Mouse (Mus musculus): Measurements from ENCODE around the gene Slc24a3. TPM values are rescaled to one million over a fixed set of nuclear protein-coding genes. Genes with fewer than 3 reads are reported as not detected.

Slc24a3 gene
- total and polyA plus RNA-seq, 3 experiments, result not detected

- no peak for DNase-seq (ENCODE audit: low read depth, low spot score)
- H3K79me2 ChIP-seq (ENCODE audit: control insufficient read depth, insufficient read depth, low read length, poor library complexity), result no peaks in the 10 kb centered on the region
- H3K4me3 ChIP-seq (ENCODE audit: control insufficient read depth in 1 of 2, insufficient read depth in 1 of 2, low read depth in 2 of 2, low read length in 2 of 2), result no peak overlapping the region
- no peaks in the 10 kb centered on the region for H3K36me3 ChIP-seq (ENCODE audit: control insufficient read depth in 1 of 2, insufficient read depth in 2 of 2, low read length in 2 of 2)
- no peak overlapping the region for H3K27ac ChIP-seq (ENCODE audit: control insufficient read depth, low read depth, low read length)
- H3K4me1 ChIP-seq (ENCODE audit: control insufficient read depth in 1 of 2, insufficient read depth in 2 of 2, low read length in 2 of 2), result no peaks in the 10 kb centered on the region
- H3K9ac ChIP-seq (ENCODE audit: control insufficient read depth, low read depth, low read length, poor library complexity, severe bottlenecking), result no peak overlapping the region
- no peaks in the 10 kb centered on the region for H3K27me3 ChIP-seq (ENCODE audit: control insufficient read depth in 1 of 2, insufficient read depth in 2 of 2, low read length in 2 of 2)
- no peaks in the 10 kb centered on the region for H3K9me3 ChIP-seq (replicated peaks; ENCODE audit: insufficient read depth, low read length)
- no peak for TF ChIP-seq MAX (IDR thresholded peaks at IDR 0.05; ENCODE audit: low read length)
- TF ChIP-seq ZNF384 (IDR thresholded peaks at IDR 0.05; ENCODE audit: low read depth, low read length), result no peak
- no peak for TF ChIP-seq RAD21 (IDR thresholded peaks at IDR 0.05; ENCODE audit: low read depth, low read length)
- TF ChIP-seq TAL1 (IDR thresholded peaks at IDR 0.05; ENCODE audit: low read length), result no peak
- TF ChIP-seq EP300 (IDR thresholded peaks at IDR 0.05; ENCODE audit: low read depth in 1 of 2, low read length in 2 of 2), result no peak
- no peak for TF ChIP-seq TBP (IDR thresholded peaks at IDR 0.05; ENCODE audit: low read depth, low read length)
- no peak for TF ChIP-seq GABPA (IDR thresholded peaks at IDR 0.05; ENCODE audit: low read depth, low read length)
- TF ChIP-seq TCF12 (IDR thresholded peaks at IDR 0.05; ENCODE audit: low read depth, low read length), result no peak
These were observed 517.3 kb downstream of the Slc24a3 start for GRCm38 (mm10) chr2:145684891-145685290.

GRCm38 (mm10) chr2:145686017-145686416 lies 518.5 kb downstream of the Slc24a3 start:
- H3K36me3 ChIP-seq (ENCODE audit: control insufficient read depth in 1 of 2, insufficient read depth in 2 of 2, low read length in 2 of 2), result no peaks in the 10 kb centered on the region
- no peaks in the 10 kb centered on the region for H3K4me1 ChIP-seq (ENCODE audit: control insufficient read depth in 1 of 2, insufficient read depth in 2 of 2, low read length in 2 of 2)
- H3K79me2 ChIP-seq (ENCODE audit: control insufficient read depth, insufficient read depth, low read length, poor library complexity), result no peaks in the 10 kb centered on the region
- TF ChIP-seq MYC (IDR thresholded peaks at IDR 0.05; ENCODE audit: low read depth, low read length) (no peak), POLR2A (IDR thresholded peaks at IDR 0.05; ENCODE audit: control insufficient read depth in 1 of 2, insufficient read depth in 1 of 2, low read depth in 1 of 2, low read length in 2 of 2, poor library complexity in 1 of 2) (no peak), USF2 (IDR thresholded peaks at IDR 0.05; ENCODE audit: borderline replicate concordance in 1 of 2, insufficient read depth in 1 of 2, low read depth in 1 of 2, low read length in 2 of 2) (no peak), ZNF384 (IDR thresholded peaks at IDR 0.05; ENCODE audit: low read depth, low read length) (no peak), MAX (IDR thresholded peaks at IDR 0.05; ENCODE audit: low read length) (no peak), MXI1 (IDR thresholded peaks at IDR 0.05; ENCODE audit: low read depth, low read length) (no peak), TBP (IDR thresholded peaks at IDR 0.05; ENCODE audit: low read depth, low read length) (no peak), ZMIZ1 (IDR thresholded peaks at IDR 0.05; ENCODE audit: low read depth, low read length) (no peak), GABPA (IDR thresholded peaks at IDR 0.05; ENCODE audit: low read depth, low read length) (no peak), ZC3H11A (IDR thresholded peaks at IDR 0.05; ENCODE audit: low read depth, low read length) (no peak), TCF12 (IDR thresholded peaks at IDR 0.05; ENCODE audit: low read depth, low read length) (no peak), E2F4 (IDR thresholded peaks at IDR 0.05; ENCODE audit: borderline replicate concordance, low read depth, low read length) (no peak), USF1 (IDR thresholded peaks at IDR 0.05; ENCODE audit: low read depth, low read length) (no peak), CHD1 (IDR thresholded peaks at IDR 0.05; ENCODE audit: low read depth, low read length) (no peak), JUND (IDR thresholded peaks at IDR 0.05; ENCODE audit: low read depth, low read length) (no peak), SIN3A (IDR thresholded peaks at IDR 0.05; ENCODE audit: low read length) (no peak), CHD2 (IDR thresholded peaks at IDR 0.05; ENCODE audit: low read length) (no peak), NRF1 (IDR thresholded peaks at IDR 0.05; ENCODE audit: insufficient read depth, low read depth, low read length, poor library complexity, severe bottlenecking) (no peak)
- H3K9me3 ChIP-seq (replicated peaks; ENCODE audit: insufficient read depth, low read length), result no peaks in the 10 kb centered on the region
- no peak for DNase-seq (ENCODE audit: low read depth, low spot score)
- H3K27ac ChIP-seq (ENCODE audit: control insufficient read depth, low read depth, low read length), result no peak overlapping the region
- no peak overlapping the region for H3K9ac ChIP-seq (ENCODE audit: control insufficient read depth, low read depth, low read length, poor library complexity, severe bottlenecking)
- no peaks in the 10 kb centered on the region for H3K27me3 ChIP-seq (ENCODE audit: control insufficient read depth in 1 of 2, insufficient read depth in 2 of 2, low read length in 2 of 2)
- H3K4me3 ChIP-seq (ENCODE audit: control insufficient read depth in 1 of 2, insufficient read depth in 1 of 2, low read depth in 2 of 2, low read length in 2 of 2), result no peak overlapping the region
